24 mouse cellular contexts compared by ENCODE assay signal in the genomic region with DNA sequence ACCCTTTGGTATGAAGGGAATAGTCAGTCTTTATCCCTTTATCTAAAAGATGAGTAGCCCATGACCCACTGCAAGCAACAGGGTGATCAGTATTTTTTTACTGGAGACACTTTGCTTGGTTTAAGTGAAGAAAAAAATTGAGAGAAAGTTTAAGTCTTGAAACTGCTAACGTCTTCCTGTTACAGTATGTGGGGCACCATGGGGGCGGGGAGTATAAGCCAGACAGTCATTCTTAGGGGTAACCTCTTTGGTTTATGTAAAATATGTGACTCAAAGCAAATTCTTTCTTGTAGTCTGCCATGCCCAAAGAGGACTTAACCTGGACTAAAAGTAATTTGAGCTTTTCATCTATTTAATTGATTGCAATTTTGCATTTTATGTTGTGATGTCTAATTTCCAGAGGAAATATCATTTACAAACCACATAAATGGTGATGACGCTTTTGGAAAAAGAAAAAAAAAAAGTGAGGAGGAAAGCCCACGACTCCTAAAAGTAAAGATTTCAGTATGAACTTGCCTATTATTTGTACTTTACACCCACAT.
A peak's percentile ranks its signal among the peaks of the same experiment; 100 is the strongest.
DNase-seq lines count a peak whose midpoint lies in the region; ATAC-seq and TF ChIP-seq lines count a peak whose summit lies in the region.
"Had no signal": no experiment of that assay in that cellular context is flagged by ENCODE, and none has a peak within 500 bp of the region (broad histone marks: within the 10 kb centered on the region; RNA-seq: fewer than 3 reads in every experiment).

No protein-coding gene starts in this region.

- no peak for TF ChIP-seq CTCF in gastrocnemius, adult 2 months (IDR thresholded peaks at IDR 0.05)
- TF ChIP-seq CTCF in thymus, adult 2 months (IDR thresholded peaks at IDR 0.05; ENCODE audit: borderline replicate concordance, control insufficient read depth, extremely low read depth, insufficient read depth, low read length, poor library complexity), result no peak

- H3K36me3 ChIP-seq in thymus, adult 2 months (ENCODE audit: control insufficient read depth, insufficient read depth, low read length), result no peaks in the 10 kb centered on the region
- no peaks in the 10 kb centered on the region for H3K36me3 ChIP-seq in midbrain, embryonic 15.5 days (replicated peaks)
- H3K36me3 ChIP-seq: embryonic facial prominence, embryonic 13.5 days; limb, embryonic 15.5 days; lung, embryonic 15.5 days; stomach, embryonic 15.5 days had no signal

- TF ChIP-seq POLR2A in thymus, adult 2 months (IDR thresholded peaks at IDR 0.05; ENCODE audit: control insufficient read depth, extremely low read depth, insufficient read depth, low read length, poor library complexity), result no peak

- H3K27me3 ChIP-seq in thymus, adult 2 months (ENCODE audit: control insufficient read depth, insufficient read depth, low read length), result no peaks in the 10 kb centered on the region
- H3K27me3 ChIP-seq in midbrain, embryonic 15.5 days (replicated peaks), result no peaks in the 10 kb centered on the region
- H3K27me3 ChIP-seq: embryonic facial prominence, embryonic 13.5 days; limb, embryonic 15.5 days; lung, embryonic 15.5 days; stomach, embryonic 15.5 days had no signal

- H3K4me1 ChIP-seq in thymus, adult 2 months (replicated peaks; ENCODE audit: control insufficient read depth, insufficient read depth, low read length), result peaks cover 29% of the 10 kb centered on the region
- no peaks in the 10 kb centered on the region for H3K4me1 ChIP-seq in midbrain, embryonic 15.5 days
- H3K4me1 ChIP-seq: stomach, embryonic 15.5 days had no signal

- 26% methylated on average over 4 of the region's 4 CpGs for WGBS in thymus, adult 2 months
- WGBS in midbrain, embryonic 15.5 days, result 86% methylated on average over 4 of the region's 4 CpGs

- H3K4me2 ChIP-seq in midbrain, embryonic 15.5 days, result no peak overlapping the region
- H3K4me2 ChIP-seq: embryonic facial prominence, embryonic 13.5 days; heart, embryonic 11.5 days; limb, embryonic 15.5 days; lung, embryonic 15.5 days; stomach, embryonic 15.5 days had no signal

- intact Hi-C loops in gastrocnemius, adult 2 months (cut with DNase I), result loop anchor here (5.0 to 10.0 kb wide), 4 partner anchors 37 to 410 kb away; no protein-coding TSS in a partner anchor
- intact Hi-C loops in heart, postnatal 10 days (cut with DNase I), result no loop called here

- H3K27ac ChIP-seq in gastrocnemius, adult 2 months, result peak overlapping the region; percentile 66
- peak overlapping the region; percentile 81 for H3K27ac ChIP-seq in thymus, adult 2 months (ENCODE audit: control insufficient read depth, insufficient read depth, low read length)
- no peak overlapping the region for H3K27ac ChIP-seq in midbrain, embryonic 15.5 days
- H3K27ac ChIP-seq: embryonic facial prominence, embryonic 13.5 days; limb, embryonic 15.5 days; liver, embryonic 14.5 days; lung, embryonic 15.5 days; stomach, embryonic 15.5 days had no signal

- no peak overlapping the region for H3K4me3 ChIP-seq in gastrocnemius, adult 2 months
- no peak overlapping the region for H3K4me3 ChIP-seq in thymus, adult 2 months (ENCODE audit: control insufficient read depth, insufficient read depth, low read length)
- H3K4me3 ChIP-seq in midbrain, embryonic 15.5 days, result no peak overlapping the region
- H3K4me3 ChIP-seq: embryonic facial prominence, embryonic 13.5 days; erythroblast, embryonic 14.5 days; limb, embryonic 15.5 days; lung, embryonic 15.5 days; stomach, embryonic 15.5 days had no signal

- DNase-seq in gastrocnemius, adult 2 months, result no peak
- no peak for DNase-seq in gastrocnemius, postnatal 10 days
- DNase-seq in thymus, adult 2 months, result peak; percentile 79
- DNase-seq in thymus, postnatal 4 days, result peak; percentile 83
- no peak for DNase-seq in adipocyte (ENCODE audit: low spot score)
- DNase-seq in heart, postnatal 10 days, result no peak
- DNase-seq: cerebellum, adult 11-12 months; cerebellum, postnatal 14 days; heart, postnatal 14 days; kidney, adult 8-10 months; kidney, postnatal 14 days; left cerebral cortex, postnatal 4 days; lung, postnatal 4 days; midbrain, embryonic 14.5 days had no signal

- no peak overlapping the region for H3K9ac ChIP-seq in midbrain, embryonic 15.5 days
- H3K9ac ChIP-seq: embryonic facial prominence, embryonic 13.5 days; limb, embryonic 15.5 days; liver, embryonic 14.5 days; lung, embryonic 15.5 days; stomach, embryonic 15.5 days had no signal

- H3K9me3 ChIP-seq in midbrain, embryonic 15.5 days, result no peaks in the 10 kb centered on the region
- H3K9me3 ChIP-seq: embryonic facial prominence, embryonic 13.5 days; limb, embryonic 15.5 days; lung, embryonic 15.5 days; stomach, embryonic 15.5 days had no signal

- ATAC-seq in activated CD4-positive, CD25-positive, alpha-beta regulatory T cell, adult 4 months, result peak; percentile 8
- ATAC-seq in midbrain, embryonic 15.5 days (replicated peaks), result no peak
- ATAC-seq: forebrain, embryonic 14.5 days had no signal

Comparison
In these comparisons a context has a peak if more than half of its experiments do, and no peak if none do; other contexts are left out.
1. DNase-seq: peak in thymus, adult 2 months (single experiment) and thymus, postnatal 4 days (single experiment); none in gastrocnemius, adult 2 months (single experiment), gastrocnemius, postnatal 10 days (single experiment), adipocyte (single experiment) and heart, postnatal 10 days (0 of 2).